19 mouse cellular contexts compared by ENCODE assay signal in genomic region chr13:49083941-49084340, GRCm38 (mm10).
DNase-seq lines count a peak whose midpoint lies in the region; ATAC-seq and TF ChIP-seq lines count a peak whose summit lies in the region.
"Had no signal": no experiment of that assay in that cellular context is flagged by ENCODE, and none has a peak within 500 bp of the region (broad histone marks: within the 10 kb centered on the region; RNA-seq: fewer than 3 reads in every experiment).

No protein-coding gene starts in this region.

- peak; percentile 8 for DNase-seq in hindbrain, embryonic 10.5 days (ENCODE audit: low spot score)
- DNase-seq in hindbrain, embryonic 11.5 days (ENCODE audit: low spot score): no peak
- DNase-seq in left cerebral cortex, adult 2 months (ENCODE audit: extremely low spot score in 1 of 2, low spot score in 2 of 2): no peak
- DNase-seq in left cerebral cortex, adult 18-20 months (ENCODE audit: low spot score in 2 of 2): no peak
- peak; percentile 79 for DNase-seq in Muller cell, postnatal 12 days (ENCODE audit: inconsistent ontology term)
- peak; percentile 49 for DNase-seq in layer of hippocampus, adult 9-11 months
- DNase-seq in kidney, adult 8-10 months: no peak
- DNase-seq: adrenal gland, adult 8-10 months; cerebellum, adult 8-10 months; heart, postnatal 36 days; kidney, adult 11 months; kidney, postnatal 4 days; liver, embryonic 13.5 days; lung, adult 2 months; midbrain, embryonic 14.5 days had no signal

- no peak overlapping the region for H3K4me2 ChIP-seq in hindbrain, embryonic 11.5 days (replicated peaks; ENCODE audit: low read depth, low read length)
- H3K4me2 ChIP-seq: heart, embryonic 15.5 days; liver, embryonic 13.5 days; neural tube, embryonic 12.5 days had no signal

- intact Hi-C loops in left cerebral cortex, adult 2 months (cut with DNase I): no loop called here

- WGBS in hindbrain, embryonic 10.5 days: 60% methylated on average over 9 of the region's 9 CpGs
- 68% methylated on average over 9 of the region's 9 CpGs for WGBS in hindbrain, embryonic 11.5 days

- H3K9ac ChIP-seq in hindbrain, embryonic 11.5 days (ENCODE audit: low read depth, low read length): no peak overlapping the region
- H3K9ac ChIP-seq: heart, embryonic 15.5 days; liver, embryonic 13.5 days; neural tube, embryonic 12.5 days had no signal

- H3K36me3 ChIP-seq in hindbrain, embryonic 10.5 days: peaks cover 60% of the 10 kb centered on the region
- H3K36me3 ChIP-seq in hindbrain, embryonic 11.5 days (ENCODE audit: control insufficient read depth, insufficient read depth, low read length): 0 out of 2 replicates have a peak, but pooled peaks cover 5% of the 10 kb centered on the region
- H3K36me3 ChIP-seq: heart, embryonic 15.5 days; liver, embryonic 13.5 days had no signal

- H3K27ac ChIP-seq in hindbrain, embryonic 10.5 days: peak overlapping the region; percentile 41; the same call in 1 of the 2 replicates
- no peak overlapping the region for H3K27ac ChIP-seq in hindbrain, embryonic 11.5 days (ENCODE audit: low read depth, low read length)
- peak overlapping the region; percentile 50; the same call in 1 of the 2 replicates for H3K27ac ChIP-seq in left cerebral cortex, adult 2 months
- H3K27ac ChIP-seq: embryonic facial prominence, embryonic 10.5 days; heart, embryonic 15.5 days; liver, embryonic 13.5 days; neural tube, embryonic 12.5 days had no signal

- no peak for TF ChIP-seq CTCF in left cerebral cortex, adult 2 months (IDR thresholded peaks at IDR 0.05)

- no peaks in the 10 kb centered on the region for H3K27me3 ChIP-seq in hindbrain, embryonic 10.5 days (ENCODE audit: insufficient read depth, poor library complexity, severe bottlenecking)
- H3K27me3 ChIP-seq in hindbrain, embryonic 11.5 days (ENCODE audit: control insufficient read depth, insufficient read depth, low read length): no peaks in the 10 kb centered on the region
- H3K27me3 ChIP-seq: heart, embryonic 15.5 days; liver, embryonic 13.5 days; neural tube, embryonic 12.5 days had no signal

- no peak for ATAC-seq in hindbrain, embryonic 11.5 days (ENCODE audit: low FRiP score)
- ATAC-seq: activated CD4-positive, CD25-positive, alpha-beta regulatory T cell, adult 4 months had no signal

- no peak overlapping the region for H3K4me3 ChIP-seq in hindbrain, embryonic 10.5 days
- no peak overlapping the region for H3K4me3 ChIP-seq in hindbrain, embryonic 11.5 days (ENCODE audit: low read depth, low read length)
- no peak overlapping the region for H3K4me3 ChIP-seq in left cerebral cortex, adult 2 months
- H3K4me3 ChIP-seq: embryonic facial prominence, embryonic 10.5 days; heart, embryonic 15.5 days; liver, embryonic 13.5 days; neural tube, embryonic 12.5 days had no signal

- no peaks in the 10 kb centered on the region for H3K9me3 ChIP-seq in hindbrain, embryonic 10.5 days
- no peaks in the 10 kb centered on the region for H3K9me3 ChIP-seq in hindbrain, embryonic 11.5 days (ENCODE audit: control insufficient read depth, low read length)
- H3K9me3 ChIP-seq: embryonic facial prominence, embryonic 10.5 days; heart, embryonic 15.5 days; liver, embryonic 13.5 days; neural tube, embryonic 12.5 days had no signal

- 0 out of 2 replicates have a peak, but pooled peaks cover 8% of the 10 kb centered on the region for H3K4me1 ChIP-seq in hindbrain, embryonic 10.5 days (replicated peaks)
- no peaks in the 10 kb centered on the region for H3K4me1 ChIP-seq in hindbrain, embryonic 11.5 days (replicated peaks; ENCODE audit: control insufficient read depth, insufficient read depth, low read length)
- H3K4me1 ChIP-seq: liver, embryonic 13.5 days had no signal

Comparison
In these comparisons a context has a peak if more than half of its experiments do, and no peak if none do; other contexts are left out.
1. DNase-seq: peak in hindbrain, embryonic 10.5 days (single experiment), Muller cell, postnatal 12 days (single experiment) and layer of hippocampus, adult 9-11 months (single experiment); none in hindbrain, embryonic 11.5 days (single experiment), left cerebral cortex, adult 2 months (0 of 2), left cerebral cortex, adult 18-20 months (0 of 2) and kidney, adult 8-10 months (0 of 2).